Mouse (Mus musculus) spleen, adult 18-20 months (tissue): ENCODE results near the gene Strc.
A peak's percentile ranks its signal among the peaks of the same experiment; 100 is the strongest.
"Not testable (repeated sequence)": the region's sequence is repeated elsewhere in the genome, so short reads cannot be mapped to it uniquely, and the experiment has no call there.

Source experiments
- DNase-seq, 2 experiments: peaks; one replicate each; pipeline ENCODE4 v3.0.0; 2022; ENCODE audit warnings: mixed read lengths in 2 of 2

The Strc gene

DNA sequence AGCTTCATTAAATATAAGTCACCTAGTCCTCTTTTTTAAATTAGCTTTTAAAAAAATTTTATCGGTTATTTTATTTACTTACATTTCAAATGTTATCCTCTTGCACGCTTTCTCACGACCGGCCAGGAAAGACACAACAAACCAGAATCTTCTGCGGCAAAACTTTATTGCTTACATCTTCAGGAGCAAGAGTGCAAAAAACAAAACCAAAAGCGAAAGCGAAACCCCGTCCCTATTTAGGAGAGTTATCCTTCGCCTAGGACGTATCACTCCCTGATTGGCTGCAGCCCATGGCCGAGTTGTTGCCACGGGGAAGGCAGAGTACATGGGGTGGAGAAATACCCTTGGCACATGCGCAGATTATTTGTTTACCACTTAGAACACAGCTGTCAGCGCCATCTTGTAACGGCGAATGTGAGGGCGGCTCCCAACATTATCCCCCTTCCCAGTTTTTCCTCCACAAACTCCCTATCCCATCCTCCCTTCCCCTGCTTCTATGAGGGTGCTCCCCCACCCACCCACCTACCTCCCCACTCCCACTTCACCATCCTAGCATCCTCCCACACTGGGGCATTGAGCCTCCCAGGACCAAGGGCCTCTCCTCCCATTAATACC lies at the start of gene Strc:
TSS of gene Strc (minus strand) at position 208 of the 615 bp plus-strand sequence.
- not testable (repeated sequence) for DNase-seq

DNA sequence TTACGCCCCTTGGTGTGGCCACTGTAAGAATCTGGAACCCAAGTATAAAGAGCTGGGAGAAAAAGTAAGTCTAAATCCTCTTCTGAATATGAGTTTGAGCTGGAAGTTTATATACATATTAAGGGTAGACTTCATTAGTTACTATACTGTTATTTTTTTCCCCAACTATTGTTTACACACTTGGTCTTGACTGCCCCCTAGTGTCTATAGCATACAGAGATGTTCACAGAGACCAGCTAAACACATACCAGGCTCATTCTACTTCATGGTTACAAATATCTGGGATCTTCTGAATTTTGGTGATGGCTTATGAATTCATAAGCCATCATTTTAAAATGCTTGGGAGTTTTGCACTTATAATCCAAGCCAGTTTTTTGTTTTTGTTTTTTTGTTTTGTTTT lies 47.9 kb upstream of the Strc start:
- no peak for DNase-seq

DNA sequence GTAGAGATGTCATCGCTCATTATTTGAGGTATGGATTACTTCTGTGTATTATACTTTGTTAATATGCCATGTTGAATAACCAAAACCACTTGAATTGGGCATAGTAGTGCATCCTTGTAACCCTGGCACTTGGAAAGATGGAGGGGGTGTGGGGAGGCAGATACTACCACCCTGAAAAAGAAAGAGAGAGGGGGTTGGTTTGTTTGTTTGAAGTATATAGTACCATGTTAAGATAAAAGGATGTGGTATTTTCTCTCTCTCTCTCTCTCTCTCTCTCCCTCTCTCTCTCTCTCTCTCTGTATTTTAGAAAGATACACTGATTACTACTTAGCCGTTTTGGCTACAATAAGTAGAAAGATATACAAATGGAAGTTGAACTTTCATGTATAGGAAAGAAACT lies 38.9 kb upstream of the Strc start:
- DNase-seq = no peak

DNA sequence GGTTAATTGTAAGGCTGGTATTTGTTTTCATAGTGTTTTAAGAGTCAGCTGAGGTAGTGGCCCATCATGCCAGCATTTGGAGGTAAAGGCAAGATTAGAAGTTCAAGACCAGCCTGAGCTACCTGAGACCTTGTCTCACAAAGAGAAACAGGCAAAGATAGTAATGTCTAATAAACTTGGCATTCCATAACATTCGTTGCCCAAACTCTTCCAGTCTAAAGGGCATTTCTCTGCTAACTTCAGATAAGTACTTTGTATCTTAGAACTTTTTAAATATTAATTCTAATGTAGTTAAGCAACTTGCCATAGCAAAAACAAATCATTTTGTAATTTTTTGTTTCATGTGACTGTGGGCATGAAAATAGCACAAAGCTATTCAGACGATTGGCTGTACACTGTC lies 36.2 kb upstream of the Strc start:
- DNase-seq = no peak

- DNase-seq = no peak
Measured at GRCm38 (mm10) chr2:121418476-121418875, 31.5 kb upstream of the Strc start.

DNA sequence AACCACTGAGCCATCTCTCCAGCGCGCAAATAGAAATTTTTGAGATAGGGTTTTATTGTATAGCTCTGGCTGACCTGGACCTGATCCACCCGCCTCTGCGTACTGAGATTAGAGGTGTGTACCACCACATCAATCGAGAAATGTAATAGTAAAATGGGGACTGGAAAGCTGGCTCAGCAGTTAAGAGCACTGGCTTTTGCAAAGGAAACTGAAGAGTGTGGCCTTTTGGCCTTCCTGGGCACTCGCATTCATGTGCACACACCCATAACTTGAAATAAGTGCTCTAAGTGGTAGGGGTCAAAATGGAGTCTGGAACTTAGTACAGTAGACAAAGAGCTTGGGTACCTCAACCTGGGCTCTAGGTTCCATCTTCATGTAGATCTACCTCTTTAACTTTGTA lies 29.4 kb upstream of the Strc start:
- DNase-seq = no peak

GRCm38 (mm10) chr2:121415591-121415990 lies 28.6 kb upstream of the Strc start:
- no peak for DNase-seq

- DNase-seq = no peak
Measured at GRCm38 (mm10) chr2:121415103-121415502, 28.1 kb upstream of the Strc start.

DNA sequence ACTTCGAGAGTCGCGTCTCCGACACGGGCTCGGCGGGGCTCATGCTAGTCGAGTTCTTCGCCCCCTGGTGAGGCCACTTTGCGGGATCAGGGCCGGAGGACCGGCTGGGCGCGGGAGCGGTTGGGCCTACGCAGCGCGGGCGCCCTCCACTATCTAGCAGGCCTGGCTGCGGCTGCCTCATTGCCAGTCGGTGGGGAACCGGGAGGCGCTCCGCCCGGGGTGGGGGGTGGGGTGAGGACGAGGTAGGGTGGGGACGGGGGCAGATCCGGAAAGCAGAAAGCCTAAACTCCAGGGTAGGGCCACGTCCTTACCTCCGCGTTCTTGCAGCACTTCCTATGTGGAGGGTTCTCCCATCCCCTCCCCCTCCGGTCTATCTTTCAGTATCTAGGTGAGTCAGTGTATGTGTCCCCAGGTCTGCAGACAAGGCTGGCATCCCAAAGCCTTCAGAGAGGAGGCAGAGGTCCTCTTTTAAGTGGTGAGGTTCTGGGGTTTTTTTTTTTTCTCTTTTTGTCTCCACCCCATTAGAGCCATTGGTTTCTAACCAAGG lies 27.2 kb upstream of the Strc start:
- no peak for DNase-seq

DNA sequence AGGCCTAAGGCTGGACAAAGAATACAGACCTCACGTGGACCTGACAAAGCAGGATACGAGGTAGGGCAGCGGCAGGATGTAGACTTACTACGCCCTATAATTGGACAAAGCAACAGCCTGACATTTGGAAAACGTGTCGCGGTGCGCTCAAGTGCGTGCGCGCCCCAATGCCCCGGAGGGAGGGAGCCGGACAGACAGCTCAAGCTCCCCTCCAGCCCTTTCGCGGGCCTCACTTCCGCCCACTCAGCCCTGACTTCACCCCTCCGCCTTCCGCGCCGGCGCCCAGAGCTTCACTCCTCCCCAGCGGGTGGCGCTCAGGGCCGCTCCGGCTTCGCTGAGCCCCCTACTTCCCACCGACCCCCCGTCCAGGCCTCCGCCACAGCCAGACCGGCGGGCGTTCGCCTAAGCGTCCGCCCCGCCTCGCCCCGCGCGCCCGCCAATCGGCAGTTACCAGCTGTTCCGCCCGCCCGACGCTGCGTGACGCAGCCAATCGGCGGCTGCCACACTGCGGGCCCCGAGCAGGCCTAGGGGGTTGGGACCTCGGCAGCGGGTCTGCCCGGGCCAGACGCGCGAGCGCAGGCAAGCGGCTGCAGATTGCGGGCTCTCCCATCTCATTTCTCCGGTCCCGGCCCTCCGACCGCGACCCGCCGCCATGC lies 26.5 kb upstream of the Strc start, which contains the start of the genes Pdia3 and Catsper2:
TSS of gene Pdia3 (plus strand) at position 389 of the 656 bp plus-strand sequence.
TSS of gene Catsper2 (minus strand) at position 406 of the 656 bp plus-strand sequence.
- DNase-seq = peak; percentile 92 to 94

DNA sequence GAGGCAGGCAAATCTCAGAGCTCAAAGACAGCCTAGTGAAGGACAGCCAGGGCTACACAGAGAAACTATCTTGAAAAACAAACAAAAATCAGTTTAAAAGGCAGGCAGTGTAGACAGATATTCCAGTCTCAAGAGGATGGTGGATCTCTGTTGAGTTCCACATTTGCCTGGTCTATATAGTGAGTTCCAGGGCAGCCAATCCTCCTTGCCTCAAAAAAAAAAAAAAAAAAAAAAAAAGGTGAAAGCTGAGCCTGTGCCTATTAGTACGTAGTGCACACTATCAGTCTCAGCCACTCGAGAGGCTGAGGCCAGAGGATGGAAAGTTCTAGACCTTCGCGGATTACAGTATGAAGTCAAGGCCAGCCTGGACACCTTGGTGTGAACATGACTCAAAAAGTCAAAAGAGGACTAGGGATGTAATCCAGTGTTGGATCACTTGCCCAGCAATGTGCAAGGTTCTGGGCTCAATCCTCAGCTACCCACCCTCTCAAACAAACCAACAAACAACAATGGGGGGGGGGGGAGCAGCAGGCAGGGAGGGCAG lies 25.9 kb upstream of the Strc start:
- no peak for DNase-seq

GRCm38 (mm10) chr2:121408160-121408559 lies 21.2 kb upstream of the Strc start:
- peak; percentile 12 to 52 for DNase-seq

GRCm38 (mm10) chr2:121403296-121403695 lies 16.3 kb upstream of the Strc start:
- no peak for DNase-seq

GRCm38 (mm10) chr2:121396624-121397023 lies 9.7 kb upstream of the Strc start:
- peak; percentile 33 to 85 for DNase-seq

DNA sequence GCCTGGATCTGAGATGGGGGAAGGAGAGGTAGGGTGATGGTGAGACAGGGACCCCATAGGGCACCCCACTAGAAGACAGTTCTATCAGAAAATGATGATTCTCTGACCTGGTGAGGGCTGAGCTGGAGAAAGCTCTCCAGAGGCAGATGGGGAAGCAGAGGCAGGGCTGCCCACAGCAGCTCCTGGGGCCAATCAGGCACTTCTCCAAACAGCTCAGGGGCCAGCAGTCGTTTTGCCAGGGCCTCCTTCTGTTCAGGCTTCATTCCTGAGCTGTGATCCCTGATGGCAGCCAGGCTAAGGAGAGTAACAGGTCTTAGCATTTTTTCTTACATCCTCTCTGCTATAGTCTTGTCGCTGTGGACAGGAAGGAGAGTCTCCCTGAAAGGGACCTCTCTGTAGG lies 12.2 kb downstream of the Strc start:
- no peak for DNase-seq

DNA sequence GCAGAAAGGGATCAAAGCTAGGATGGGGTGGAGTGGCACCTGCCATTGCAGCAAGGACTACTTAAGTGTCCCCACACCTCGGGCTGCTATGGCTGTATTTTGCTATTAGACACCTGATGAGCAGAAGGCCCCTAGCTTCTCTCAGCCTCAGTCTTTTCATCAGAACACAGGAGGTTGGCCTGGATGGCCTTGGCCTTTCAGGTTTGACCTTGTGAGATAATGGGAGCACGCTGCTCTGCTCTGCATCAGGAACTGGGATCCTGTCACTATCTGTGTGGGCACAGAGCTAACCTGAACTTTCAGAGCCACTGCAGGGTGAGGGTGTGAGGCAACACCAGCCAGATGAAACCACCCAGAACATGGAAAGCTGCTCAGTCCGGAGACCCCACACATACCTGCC lies 14.7 kb downstream of the Strc start:
- no peak for DNase-seq

DNA sequence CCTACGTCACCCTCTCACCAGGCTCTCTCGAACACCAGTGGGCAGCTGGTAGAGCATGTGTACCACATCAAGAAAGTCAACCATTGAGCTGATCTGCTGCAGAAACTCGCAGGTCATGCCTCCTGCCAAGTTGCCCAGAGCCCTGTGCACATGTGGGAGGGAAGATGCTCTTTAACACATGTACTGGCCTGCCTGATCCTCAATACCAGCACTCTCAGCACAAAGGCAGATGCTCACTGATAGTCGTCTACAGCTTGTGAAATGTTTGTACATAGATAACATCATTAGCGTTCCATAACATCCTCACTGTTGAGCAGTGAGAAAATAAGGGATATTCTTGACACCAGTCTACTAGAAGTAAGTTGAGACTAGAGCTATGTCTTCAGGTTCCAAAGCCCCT lies 16.0 kb downstream of the Strc start:
- DNase-seq = no peak

DNA sequence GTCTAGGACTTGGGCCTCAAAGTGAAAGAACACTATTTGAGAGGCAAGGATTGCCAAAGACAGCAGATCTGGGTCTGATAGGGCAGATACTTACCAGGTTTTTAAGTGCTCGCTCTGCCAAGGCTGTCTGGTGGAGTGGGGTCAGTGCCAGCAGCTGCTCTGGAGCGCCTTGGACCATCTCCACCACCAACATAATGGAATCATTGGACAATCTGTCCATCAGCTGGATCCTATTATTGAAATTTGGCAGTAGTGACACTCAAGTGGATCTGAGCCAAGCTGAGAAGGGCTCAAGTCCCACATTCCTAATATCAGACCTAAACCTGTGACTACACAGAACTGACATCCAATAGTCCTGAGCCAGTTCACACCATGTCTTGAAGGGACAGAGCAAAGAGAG lies 18.1 kb downstream of the Strc start:
- DNase-seq = no peak

GRCm38 (mm10) chr2:121363656-121364055 lies 23.3 kb downstream of the Strc start:
- DNase-seq = no peak

DNA sequence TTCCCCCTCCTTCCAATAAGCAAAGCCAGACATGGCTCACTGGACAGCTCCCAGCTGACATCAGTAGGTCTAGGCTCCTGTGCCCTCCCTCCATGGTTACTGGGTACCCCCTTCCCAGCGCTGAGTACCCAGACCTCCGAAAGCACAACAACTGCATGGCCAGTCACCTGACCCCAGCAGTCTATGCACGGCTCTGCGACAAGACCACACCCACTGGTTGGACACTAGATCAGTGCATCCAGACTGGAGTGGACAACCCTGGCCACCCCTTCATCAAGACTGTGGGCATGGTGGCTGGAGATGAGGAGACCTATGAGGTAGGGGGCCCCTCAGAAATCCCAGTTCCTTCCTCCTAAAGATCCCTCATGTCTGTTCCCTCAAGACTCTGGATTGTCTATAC lies 27.5 kb downstream of the Strc start:
- no peak for DNase-seq

- peak in 1 of 2 experiments; percentile 26 for DNase-seq
Measured at GRCm38 (mm10) chr2:121358381-121358780, 28.6 kb downstream of the Strc start.

- no peak for DNase-seq
Measured at GRCm38 (mm10) chr2:121357961-121358360, 29.0 kb downstream of the Strc start.

- no peak for DNase-seq
Measured at GRCm38 (mm10) chr2:121357494-121357893, 29.5 kb downstream of the Strc start, which contains the start of gene Ckmt1. Gene Ckmt1 (plus strand): TSS chr2:121357714.
